Mouse (Mus musculus) liver (tissue): ENCODE data around the gene Olfr1176.

ENCODE experiments used
- DNase-seq: peaks from one replicate; pipeline ENCODE4 v3.0.0-alpha.2; 2020; ENCODE audit warnings: mixed read lengths

The Olfr1176 gene

DNA sequence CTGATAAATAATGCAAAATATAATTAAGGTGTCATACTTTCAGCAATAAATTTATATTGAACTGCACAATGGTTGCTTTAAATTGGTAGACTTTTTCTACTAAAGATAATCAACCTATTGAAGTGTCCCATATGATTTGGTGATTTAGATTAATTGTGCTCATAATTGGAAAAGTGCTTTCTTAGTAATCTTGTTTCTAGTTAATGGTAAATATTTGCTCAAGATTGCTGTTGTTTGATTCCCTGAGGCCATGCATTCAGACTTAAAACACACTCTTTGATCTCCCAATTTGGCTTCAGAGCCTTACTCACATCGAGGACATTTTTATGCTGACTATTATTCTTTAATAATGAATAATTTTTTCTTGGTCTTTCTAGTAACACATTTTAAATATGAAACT lies at the start of gene Olfr1176:
Gene Olfr1176 (plus strand): TSS at position 301 of the 400 bp plus-strand sequence.
- no peak for DNase-seq

DNA sequence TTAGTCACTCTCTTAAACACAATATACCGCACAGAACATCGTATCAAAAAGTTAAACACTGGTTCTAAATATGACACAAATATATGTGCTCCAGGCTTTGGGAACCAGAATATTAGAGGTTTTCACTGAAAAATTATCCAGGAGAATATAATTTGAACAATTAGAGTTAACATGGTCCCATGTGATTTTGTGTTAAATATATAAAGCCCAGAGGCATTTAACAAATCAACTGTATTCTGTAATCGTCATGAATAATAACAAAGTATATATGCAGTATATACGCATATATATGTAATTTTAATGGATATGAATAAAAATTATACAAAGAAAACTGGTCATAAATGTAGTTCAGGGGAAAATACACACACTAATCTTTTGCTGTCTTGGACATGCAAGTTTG lies 21.5 kb upstream of the Olfr1176 start, which contains the start of gene Olfr1174-ps:
Gene Olfr1174-ps (minus strand): TSS at position 101 of the 400 bp plus-strand sequence.
- DNase-seq, result no peak

- no peak for DNase-seq
These were observed 9.4 kb upstream of the Olfr1176 start, which contains the start of gene Olfr1175-ps for GRCm38 (mm10) chr2:88327115-88327514. Gene Olfr1175-ps (minus strand): TSS chr2:88327215.

DNA sequence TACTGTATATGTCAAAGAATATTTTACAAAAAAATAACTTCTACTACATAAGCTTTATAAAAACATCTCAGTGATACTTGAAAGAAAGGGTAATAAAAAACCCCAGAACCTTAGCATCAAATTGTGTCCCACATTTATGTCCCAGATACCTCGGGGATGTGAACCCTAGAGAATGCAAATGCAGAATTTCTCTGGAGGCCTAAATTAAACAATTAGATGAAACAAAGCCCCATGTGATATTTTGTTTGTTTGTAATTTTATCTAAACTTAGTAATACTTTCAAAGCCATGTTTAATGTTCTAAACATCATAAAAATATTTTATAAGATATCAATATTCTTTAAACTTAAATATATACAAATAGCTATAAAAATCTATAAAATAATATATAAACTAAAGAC lies 9.9 kb downstream of the Olfr1176 start, which contains the start of gene Olfr1177-ps:
Gene Olfr1177-ps (minus strand): TSS at position 101 of the 400 bp plus-strand sequence.
- no peak for DNase-seq

DNA sequence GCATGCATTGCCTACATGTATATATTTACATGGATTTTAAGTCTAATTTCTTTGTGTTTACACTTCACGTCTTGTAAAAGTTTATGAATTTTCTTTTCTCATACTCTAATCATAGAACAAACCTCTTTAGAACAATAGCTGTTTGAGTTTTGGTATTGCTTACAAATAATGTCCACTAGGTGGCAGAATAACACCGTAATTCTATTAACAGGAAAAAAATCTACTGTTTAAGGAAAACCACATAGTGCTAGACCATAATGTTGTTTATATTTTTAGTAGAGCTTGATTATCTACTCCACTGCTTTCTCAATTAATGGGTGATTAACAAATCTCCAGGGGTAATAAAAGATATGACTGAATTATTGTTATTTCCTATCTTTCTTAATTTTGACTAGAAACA lies 19.8 kb downstream of the Olfr1176 start:
- no peak for DNase-seq

DNA sequence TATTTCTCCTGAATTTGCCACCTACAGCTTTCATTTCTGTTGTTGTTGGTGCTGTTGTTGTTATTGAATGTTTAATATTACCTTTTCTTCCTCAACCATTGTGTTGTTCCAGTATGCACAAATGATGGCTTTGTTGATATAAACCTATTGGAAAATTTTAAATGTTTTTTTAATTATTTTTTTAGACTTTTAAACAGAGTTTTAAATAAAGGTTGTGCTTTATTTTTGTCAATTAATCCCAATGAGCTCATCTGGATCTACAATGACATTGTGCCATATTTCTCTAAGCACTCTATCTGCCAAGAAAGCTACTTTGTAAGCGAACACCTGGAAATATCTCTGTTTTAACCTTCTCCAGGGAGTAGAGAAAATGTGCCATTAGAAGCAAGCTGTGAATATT lies 50.2 kb downstream of the Olfr1176 start, which contains the start of gene Olfr1178:
Gene Olfr1178 (plus strand): TSS at position 301 of the 400 bp plus-strand sequence.
- DNase-seq, result no peak
